Mouse (Mus musculus) ES-Bruce4 (cell line): ENCODE data around the gene Cfap77.

Source experiments
- EP300 ChIP-seq: IDR thresholded peaks from 2 replicates; pipeline ENCODE4 v1.6.1; 2011; ENCODE audit warnings: low read depth, low read length; ENCODE audit not compliant: insufficient read depth
- POLR2A ChIP-seq: IDR thresholded peaks from one replicate; pipeline ENCODE4 v1.8.1; 2011; ENCODE audit warnings: low read length; ENCODE audit not compliant: insufficient read depth

- TF ChIP-seq POLR2A (no peak), EP300 (no peak)
These were observed 50.8 kb downstream of the Cfap77 start for GRCm38 (mm10) chr2:29004037-29004436.
